Mouse (Mus musculus): ENCODE measurements around the gene Gm4792.

DNA sequence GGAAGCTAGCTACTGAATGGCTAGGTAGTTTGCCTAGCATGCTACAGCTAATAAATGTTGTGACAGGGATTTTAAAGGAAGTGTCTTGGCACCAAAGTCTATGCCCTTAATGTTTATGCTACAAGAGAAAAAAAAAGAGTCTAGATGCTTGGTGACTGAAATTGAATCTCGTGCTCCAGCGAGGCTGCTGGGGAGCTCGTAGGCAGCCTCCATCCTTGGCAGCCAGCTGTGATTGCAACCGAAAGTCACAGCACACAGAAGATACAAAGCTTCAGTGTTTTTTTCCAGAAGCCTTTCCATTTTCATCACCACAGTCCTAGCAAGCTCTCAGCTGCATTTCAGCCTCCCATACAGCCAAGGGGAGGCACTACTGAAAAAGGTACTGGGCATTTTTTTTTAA, 20.1 kb upstream of the Gm4792 start:
- TF ChIP-seq CTCF (IDR thresholded peaks at IDR 0.05; ENCODE audit: low read depth, low read length): no peak
- TF ChIP-seq POLR2A (IDR thresholded peaks at IDR 0.05; ENCODE audit: extremely low read depth, insufficient read depth, low read length): no peak
